Mouse (Mus musculus) forebrain, embryonic 16.5 days (tissue): ENCODE results near the gene Spg11. TPM values are rescaled to one million over a fixed set of nuclear protein-coding genes. Genes with fewer than 3 reads are reported as not detected.
"Not testable (repeated sequence)": the region's sequence is repeated elsewhere in the genome, so short reads cannot be mapped to it uniquely, and the experiment has no call there.

ENCODE experiments used
- ATAC-seq: fragments of 200-750 bp; cut with Nextera tagmentation; 2 replicates; pipeline ENCODE4 v1.8.0; 2017; ENCODE audit warnings: mild to moderate bottlenecking, moderate library complexity
- H3K27ac ChIP-seq: fragments of 300-500 bp; sonication (generic); 2 replicates; pipeline ENCODE4 v1.5.1; 2014; ENCODE audit warnings: low read length, control low read depth
- H3K27me3 ChIP-seq: fragments of 300-500 bp; sonication (generic); replicated peaks from 2 replicates; pipeline ENCODE4 v1.6.1; 2014; ENCODE audit warnings: low read length; ENCODE audit not compliant: control insufficient read depth, insufficient read depth
- H3K36me3 ChIP-seq: fragments of 300-500 bp; sonication (generic); 2 replicates; pipeline ENCODE4 v1.6.1; 2014; ENCODE audit not compliant: control insufficient read depth, insufficient read depth
- H3K4me1 ChIP-seq: fragments of 300-500 bp; sonication (generic); replicated peaks from 2 replicates; pipeline ENCODE4 v1.6.1; 2014; ENCODE audit warnings: low read length; ENCODE audit not compliant: control insufficient read depth, insufficient read depth
- H3K4me2 ChIP-seq: fragments of 300-500 bp; sonication (generic); 2 replicates; pipeline ENCODE4 v1.6.1; 2014; ENCODE audit warnings: mild to moderate bottlenecking, low read length, control low read depth
- H3K4me3 ChIP-seq: fragments of 300-500 bp; sonication (generic); replicated peaks from 2 replicates; pipeline ENCODE4 v1.5.1; 2014; ENCODE audit warnings: mild to moderate bottlenecking, low read length, control low read depth
- H3K9ac ChIP-seq: fragments of 300-500 bp; sonication (generic); replicated peaks from 2 replicates; pipeline ENCODE4 v1.6.1; 2014; ENCODE audit warnings: low read depth, low read length, control low read depth
- H3K9me3 ChIP-seq: fragments of 300-500 bp; sonication (generic); 2 replicates; pipeline ENCODE4 v1.6.1; 2016; ENCODE audit warnings: low read length; ENCODE audit not compliant: control insufficient read depth
- WGBS: fragments of 180-500 bp; shearing (Covaris S2); extraction: QIAGEN DNeasy Blood & Tissue Kit; methylation state at CpG from one replicate; pipeline ENCODE4 v1.1.7; 2014; 5-methylcytosine and 5-hydroxymethylcytosine counted together
- polyA plus RNA-seq: library from polyadenylated mRNA; unstranded; fragments of >200 nt; fragmentation: Nextera tagmentation; extraction: Ambion mirVana; gene quantifications from 2 replicates; pipeline ENCODE4 v1.2.1, GENCODE M21; 2015

The Spg11 gene
- polyA plus RNA-seq, 1 experiment from 2014 or later = 8.8 TPM

DNA sequence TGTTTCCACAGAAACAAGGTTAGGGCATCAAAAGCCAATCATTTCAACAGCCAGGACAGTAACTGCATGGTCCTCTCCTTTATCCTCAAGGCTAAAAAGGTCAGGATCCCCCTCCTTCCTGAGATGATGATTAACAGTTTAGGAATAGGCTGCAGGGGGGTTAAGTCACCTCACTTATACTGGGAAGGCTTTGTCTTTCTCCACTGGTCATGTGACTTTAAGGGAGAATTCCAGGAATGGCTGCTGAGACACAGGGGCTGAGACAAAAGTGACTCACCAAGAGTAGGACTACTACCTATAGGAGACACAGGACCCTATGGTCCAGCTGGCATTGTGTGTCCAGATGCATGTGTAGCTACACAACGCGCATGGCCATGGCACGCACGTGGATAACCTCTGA lies 9.4 kb upstream of the Spg11 start:
- Histone ChIP-seq H3K4me3 (no peak overlapping the region), H3K27me3 (no peaks in the 10 kb centered on the region), H3K9me3 (no peaks in the 10 kb centered on the region), H3K4me1 (no peaks in the 10 kb centered on the region), H3K36me3 (no peaks in the 10 kb centered on the region), H3K9ac (no peak overlapping the region), H3K27ac (no peak overlapping the region), H3K4me2 (no peak overlapping the region)
- 93% methylated on average over 4 of the region's 4 CpGs for WGBS
- ATAC-seq = no peak

DNA sequence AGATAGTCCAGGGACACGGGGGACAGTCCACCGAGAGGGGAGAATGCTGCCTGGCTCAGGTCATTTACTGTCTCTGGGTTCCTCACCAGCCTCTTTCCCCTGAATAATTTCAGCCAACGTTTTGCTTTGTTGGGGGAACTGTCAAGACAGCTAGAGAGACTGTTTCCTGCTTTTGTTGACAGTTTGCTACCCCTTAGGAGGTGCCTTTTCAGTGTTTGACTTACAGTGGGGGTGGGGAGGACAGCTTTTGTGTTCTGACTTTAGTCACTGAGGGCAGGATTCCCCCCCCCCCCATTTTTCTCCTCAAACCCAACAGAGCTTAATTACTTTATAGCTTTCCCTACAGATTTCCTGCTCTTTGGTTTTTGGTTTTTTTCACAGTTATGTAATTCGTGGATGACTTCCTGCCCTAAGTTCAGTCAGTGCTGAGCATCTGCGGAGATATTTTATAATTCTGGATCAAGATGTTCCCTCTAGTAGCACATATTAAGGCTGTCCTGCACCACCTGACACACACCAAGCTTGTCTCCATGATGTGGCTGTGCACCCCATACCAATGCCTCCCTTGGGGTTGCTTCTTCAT lies 8.7 kb upstream of the Spg11 start:
- no peak for ATAC-seq
- Histone ChIP-seq H3K4me2 (no peak overlapping the region), H3K4me3 (no peak overlapping the region), H3K27me3 (no peaks in the 10 kb centered on the region), H3K27ac (no peak overlapping the region), H3K9ac (no peak overlapping the region), H3K4me1 (no peaks in the 10 kb centered on the region), H3K36me3 (no peaks in the 10 kb centered on the region), H3K9me3 (no peaks in the 10 kb centered on the region)
- WGBS = 51% methylated on average over 5 of the region's 5 CpGs

DNA sequence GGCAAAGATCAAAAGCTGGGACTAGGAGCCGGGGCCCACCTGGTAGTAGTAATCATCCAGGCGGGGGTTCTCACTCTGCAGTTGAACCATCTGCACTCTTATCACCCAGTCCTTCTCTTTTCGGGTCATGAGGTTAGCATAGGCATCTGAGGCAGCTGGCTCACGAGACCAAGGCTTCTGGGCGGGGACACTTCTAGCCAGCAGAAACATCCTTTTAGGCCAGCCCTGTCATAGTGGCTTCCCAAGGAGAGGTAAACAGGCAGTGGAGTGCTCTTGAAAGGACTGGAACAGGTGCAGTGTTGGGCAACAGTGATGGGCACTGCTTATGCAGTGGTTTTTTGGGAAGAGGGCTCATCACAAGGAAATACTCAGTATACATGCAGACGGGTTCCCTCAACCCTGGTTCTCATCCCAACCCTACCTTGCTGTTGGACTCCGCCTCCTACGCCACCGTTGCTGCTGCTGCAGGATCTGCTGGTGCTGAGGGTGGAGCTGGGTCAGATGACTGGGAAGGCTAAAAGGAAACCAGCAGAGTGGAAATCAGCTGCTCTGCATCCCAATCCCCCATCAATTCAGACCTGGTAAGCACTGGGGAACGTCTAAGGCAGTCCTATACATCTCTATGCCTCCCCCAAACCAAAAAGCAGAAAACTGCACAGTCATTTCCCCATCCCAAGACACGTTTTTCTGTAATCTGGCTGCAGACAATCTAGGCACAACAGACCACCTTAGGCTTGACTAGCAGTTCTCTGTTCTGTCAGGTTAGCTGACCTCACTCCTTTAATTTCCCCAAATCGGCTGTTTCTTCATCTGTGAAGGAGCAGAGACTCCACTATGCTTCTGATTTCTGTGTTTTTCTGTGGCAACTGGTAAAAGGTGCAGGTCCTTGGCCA lies 7.7 kb upstream of the Spg11 start:
- Histone ChIP-seq H3K27me3 (no peaks in the 10 kb centered on the region), H3K4me1 (no peaks in the 10 kb centered on the region), H3K27ac (no peak overlapping the region), H3K36me3 (no peaks in the 10 kb centered on the region), H3K4me2 (no peak overlapping the region), H3K9me3 (no peaks in the 10 kb centered on the region), H3K9ac (no peak overlapping the region), H3K4me3 (no peak overlapping the region)
- no peak for ATAC-seq
- 59% methylated on average over 12 of the region's 12 CpGs for WGBS

DNA sequence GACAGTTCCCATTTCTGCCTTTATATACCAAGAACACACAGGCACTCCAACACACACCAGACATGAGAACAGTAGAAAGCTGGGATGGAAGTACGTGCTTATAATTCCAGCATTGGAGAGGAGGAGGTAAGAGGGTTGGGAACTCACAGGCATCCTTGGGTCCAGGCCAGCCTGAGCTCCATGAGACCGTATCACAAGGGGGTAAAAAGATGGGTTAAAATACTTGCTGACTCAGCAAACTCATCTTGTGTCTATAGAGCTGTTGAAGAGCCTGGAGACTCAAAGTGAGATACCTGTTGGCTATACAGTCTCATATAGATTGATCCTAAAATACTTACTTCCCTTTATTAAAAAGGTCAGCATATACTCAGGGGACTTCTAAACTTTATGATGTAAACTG lies 1.3 kb downstream of the Spg11 start:
- no peak overlapping the region for H3K27ac ChIP-seq
- no peaks in the 10 kb centered on the region for H3K27me3 ChIP-seq
- ATAC-seq = no peak
- H3K4me1 ChIP-seq = peaks cover 9% of the 10 kb centered on the region
- peaks cover 6% of the 10 kb centered on the region; the same call in 1 of the 2 replicates for H3K36me3 ChIP-seq
- WGBS = 83% methylated on average over 2 of the region's 2 CpGs
- no peak overlapping the region for H3K4me2 ChIP-seq
- no peak overlapping the region for H3K4me3 ChIP-seq
- no peaks in the 10 kb centered on the region for H3K9me3 ChIP-seq
- no peak overlapping the region for H3K9ac ChIP-seq

DNA sequence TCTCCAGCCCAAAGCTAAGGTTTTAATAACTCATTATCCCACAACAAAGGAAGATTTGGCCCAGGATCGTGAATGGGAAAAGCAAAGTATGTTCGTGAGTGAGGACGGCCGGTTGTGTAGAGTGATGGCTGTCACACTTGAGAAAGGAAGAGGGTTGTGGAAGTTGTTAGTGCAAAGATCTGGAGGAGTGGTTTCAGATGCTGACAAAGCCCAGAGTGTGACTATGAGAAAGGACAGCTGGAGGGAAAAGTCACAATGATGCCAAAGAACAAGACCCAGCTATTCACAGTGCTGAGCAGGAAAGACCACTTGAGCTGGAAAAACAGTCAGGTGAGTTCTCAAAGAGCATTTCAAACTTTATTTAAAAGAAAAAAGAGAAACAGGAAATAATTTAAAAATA lies 8.5 kb downstream of the Spg11 start:
- ATAC-seq = no peak

DNA sequence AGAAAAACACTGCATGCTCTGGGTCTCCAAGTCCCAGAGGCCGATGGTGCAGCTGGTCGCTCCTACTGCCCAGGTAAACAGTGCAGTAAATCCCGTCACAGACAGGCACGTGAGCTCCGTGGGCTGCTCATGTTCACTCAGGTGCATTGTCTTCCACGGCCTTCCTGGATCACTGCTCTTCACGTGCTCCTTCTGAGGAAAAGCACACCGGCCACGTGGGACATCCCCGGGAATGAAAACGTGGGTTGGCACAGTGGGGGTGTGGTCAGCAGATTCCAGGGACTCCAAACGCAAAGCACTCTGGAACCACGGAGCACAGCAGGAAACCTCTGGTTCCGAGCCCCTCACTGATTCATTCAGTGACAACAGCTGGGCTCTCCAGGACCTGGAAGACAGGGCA lies 10.1 kb downstream of the Spg11 start:
- Histone ChIP-seq H3K9me3 (no peaks in the 10 kb centered on the region), H3K4me2 (no peak overlapping the region), H3K4me3 (no peak overlapping the region), H3K9ac (no peak overlapping the region), H3K4me1 (no peaks in the 10 kb centered on the region), H3K27ac (no peak overlapping the region), H3K27me3 (no peaks in the 10 kb centered on the region), H3K36me3 (peaks cover 6% of the 10 kb centered on the region; the same call in 1 of the 2 replicates)
- no peak for ATAC-seq
- WGBS = 86% methylated on average over 14 of the region's 14 CpGs

More for the DNA sequence above, 8.5 kb downstream of the Spg11 start:
- Histone ChIP-seq H3K9me3 (no peaks in the 10 kb centered on the region), H3K4me2 (no peak overlapping the region), H3K4me1 (no peaks in the 10 kb centered on the region), H3K36me3 (peaks cover 8% of the 10 kb centered on the region; the same call in 1 of the 2 replicates), H3K27me3 (no peaks in the 10 kb centered on the region), H3K27ac (no peak overlapping the region), H3K4me3 (no peak overlapping the region), H3K9ac (no peak overlapping the region)
- WGBS = 81% methylated on average over 4 of the region's 4 CpGs

DNA sequence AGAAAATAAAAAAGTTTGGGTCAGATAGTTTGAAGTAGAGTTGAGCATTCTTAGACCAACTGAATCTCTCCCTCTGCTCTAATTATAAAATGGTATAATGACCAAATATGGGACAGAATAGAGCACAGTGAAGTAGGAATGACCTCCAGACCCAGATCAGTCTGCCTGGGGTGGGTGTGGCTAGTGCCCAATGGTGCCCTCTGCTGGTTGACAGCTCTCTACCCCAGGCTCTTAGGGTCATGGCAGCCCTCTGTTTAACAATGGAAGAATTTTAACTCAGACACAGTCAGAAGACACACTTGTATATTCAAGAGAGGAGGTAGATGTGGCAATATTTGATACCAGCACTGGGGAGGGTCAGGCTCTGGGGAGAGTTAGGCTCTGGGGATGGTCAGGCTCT lies 16.1 kb downstream of the Spg11 start:
- H3K4me3 ChIP-seq = no peak overlapping the region
- no peaks in the 10 kb centered on the region for H3K27me3 ChIP-seq
- no peak overlapping the region for H3K27ac ChIP-seq
- ATAC-seq = no peak
- no peaks in the 10 kb centered on the region for H3K4me1 ChIP-seq
- no peak overlapping the region for H3K9ac ChIP-seq
- H3K9me3 ChIP-seq = no peaks in the 10 kb centered on the region
- H3K4me2 ChIP-seq = no peak overlapping the region
- peaks cover 8% of the 10 kb centered on the region for H3K36me3 ChIP-seq

DNA sequence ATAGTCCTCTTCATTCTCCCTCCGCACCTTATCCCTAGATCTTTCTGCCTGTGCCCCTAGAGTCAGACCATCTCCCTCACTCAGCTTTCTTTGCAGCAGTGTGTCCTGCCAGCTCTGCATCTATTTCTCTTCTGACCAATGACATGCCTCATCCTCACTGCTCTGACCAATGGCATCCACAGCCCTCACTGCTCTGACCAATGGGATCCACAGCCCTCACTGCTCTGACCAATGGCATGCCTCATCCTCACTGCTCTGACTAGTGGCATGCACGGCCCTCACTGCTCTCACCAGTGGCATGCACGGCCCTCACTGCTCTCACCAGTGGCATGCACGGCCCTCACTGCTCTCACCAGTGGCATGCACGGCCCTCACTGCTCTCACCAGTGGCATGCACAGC lies 20.5 kb downstream of the Spg11 start:
- ATAC-seq, H3K27ac ChIP-seq, H3K9ac ChIP-seq, H3K4me1 ChIP-seq, H3K4me3 ChIP-seq, H3K4me2 ChIP-seq, H3K9me3 ChIP-seq, H3K27me3 ChIP-seq: not testable (repeated sequence)
- WGBS = 86% methylated on average over 5 of the region's 5 CpGs
- peaks cover 19% of the 10 kb centered on the region for H3K36me3 ChIP-seq

DNA sequence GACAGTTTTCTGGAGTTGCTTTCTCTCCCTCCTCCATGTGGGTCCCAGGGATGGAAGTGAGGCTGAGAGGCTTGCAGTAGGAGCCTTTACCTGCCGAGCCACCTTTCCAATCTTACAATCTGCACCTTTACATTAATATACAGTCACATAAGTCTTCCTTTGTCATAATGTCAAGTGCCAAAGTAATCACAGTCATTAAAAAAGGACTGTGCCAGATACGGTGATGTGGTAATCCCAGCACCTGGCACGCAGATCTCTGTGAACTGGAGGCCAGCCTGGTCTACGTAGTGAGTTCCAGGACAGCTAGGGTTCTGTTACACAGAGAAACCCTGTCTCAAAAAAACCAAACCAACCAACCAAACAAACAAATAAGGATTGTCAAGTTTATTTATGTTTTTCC lies 24.3 kb downstream of the Spg11 start:
- no peaks in the 10 kb centered on the region for H3K27me3 ChIP-seq
- no peaks in the 10 kb centered on the region for H3K4me1 ChIP-seq
- no peak overlapping the region for H3K27ac ChIP-seq
- no peaks in the 10 kb centered on the region for H3K9me3 ChIP-seq
- no peak overlapping the region for H3K9ac ChIP-seq
- 92% methylated on average over 4 of the region's 4 CpGs for WGBS
- H3K36me3 ChIP-seq = peaks cover 25% of the 10 kb centered on the region
- H3K4me3 ChIP-seq = no peak overlapping the region
- H3K4me2 ChIP-seq = no peak overlapping the region
- no peak for ATAC-seq
